ENCODE assay signal across 8 mouse cellular contexts in the genomic region with DNA sequence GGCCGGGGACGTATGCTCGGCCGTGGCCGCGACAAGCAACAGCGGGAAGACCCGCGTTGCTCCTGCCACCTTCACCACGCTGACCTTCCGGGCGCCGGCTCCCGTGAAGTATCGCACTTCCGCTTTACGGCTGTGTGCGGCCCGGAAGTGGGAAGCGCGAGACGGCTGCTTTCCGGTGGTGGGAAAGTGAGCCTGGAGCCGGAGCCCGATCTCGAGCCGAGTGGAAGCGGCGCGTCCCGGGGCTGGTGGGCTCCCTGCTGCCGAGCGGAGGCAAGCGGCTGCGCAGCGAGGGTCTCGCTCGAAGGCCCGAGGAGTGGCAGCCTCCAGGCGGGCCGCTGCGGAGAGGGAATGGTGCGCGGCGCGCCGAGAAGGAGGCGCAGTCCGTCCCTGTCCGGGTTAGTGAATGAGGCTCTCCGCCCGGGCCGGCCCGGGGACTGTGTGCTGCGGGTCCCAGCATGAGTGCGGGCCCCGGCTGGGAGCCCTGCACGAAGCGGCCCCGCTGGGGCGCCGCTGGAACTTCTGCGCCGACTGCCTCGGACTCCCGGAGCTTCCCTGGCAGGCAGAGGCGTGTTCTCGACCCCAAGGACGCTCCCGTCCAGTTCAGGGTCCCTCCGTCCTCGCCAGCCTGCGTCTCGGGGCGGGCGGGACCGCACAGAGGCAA. TPM values are rescaled to one million over a fixed set of nuclear protein-coding genes. Genes with fewer than 3 reads are reported as not detected.
DNase-seq lines count a peak whose midpoint lies in the region; ATAC-seq and TF ChIP-seq lines count a peak whose summit lies in the region.

A gene (minus strand): TSS at position 108 of the 661 bp plus-strand sequence.
A gene (plus strand): TSS at position 159 of the 661 bp plus-strand sequence.

- peak; percentile 88 for DNase-seq in 416B (ENCODE audit: low read depth)
- DNase-seq in heart, embryonic 10.5 days (ENCODE audit: low spot score) = peak; percentile 96
- peak; percentile 89 for DNase-seq in liver
- DNase-seq in spleen, postnatal 4 days (ENCODE audit: low spot score in 2 of 2) = peak; percentile 84 to 92

- no peaks in the 10 kb centered on the region for H3K9me3 ChIP-seq in embryonic facial prominence, embryonic 15.5 days (replicated peaks)
- H3K9me3 ChIP-seq in heart, embryonic 10.5 days = no peaks in the 10 kb centered on the region
- no peaks in the 10 kb centered on the region for H3K9me3 ChIP-seq in kidney, embryonic 15.5 days (replicated peaks)

- peak within 1 kb of the TSS; percentile 92 for H3K4me3 ChIP-seq in bone marrow, adult 2 months (replicated peaks; ENCODE audit: control insufficient read depth, low read depth, low read length)
- H3K4me3 ChIP-seq in embryonic facial prominence, embryonic 15.5 days (replicated peaks) = peak within 1 kb of the TSS; percentile 98
- H3K4me3 ChIP-seq in heart, embryonic 10.5 days = peak within 1 kb of the TSS; percentile 87
- H3K4me3 ChIP-seq in kidney, embryonic 15.5 days (replicated peaks) = peak within 1 kb of the TSS; percentile 99

- H3K4me2 ChIP-seq in embryonic facial prominence, embryonic 15.5 days (replicated peaks) = peak within 1 kb of the TSS; percentile 78
- H3K4me2 ChIP-seq in kidney, embryonic 15.5 days = peak within 1 kb of the TSS; percentile 84

- peaks cover 1% of the 10 kb centered on the region; the same call in 1 of the 2 replicates for H3K4me1 ChIP-seq in bone marrow, adult 2 months (ENCODE audit: control insufficient read depth, insufficient read depth, low read length)
- peaks cover 21% of the 10 kb centered on the region for H3K4me1 ChIP-seq in embryonic facial prominence, embryonic 15.5 days
- peaks cover 19% of the 10 kb centered on the region for H3K4me1 ChIP-seq in heart, embryonic 10.5 days
- H3K4me1 ChIP-seq in kidney, embryonic 15.5 days = peaks cover 28% of the 10 kb centered on the region

- H3K9ac ChIP-seq in embryonic facial prominence, embryonic 15.5 days = peak within 1 kb of the TSS; percentile 85
- H3K9ac ChIP-seq in kidney, embryonic 15.5 days = peak within 1 kb of the TSS; percentile 98

- H3K36me3 ChIP-seq in embryonic facial prominence, embryonic 15.5 days = peaks cover 17% of the 10 kb centered on the region
- peaks cover 30% of the 10 kb centered on the region for H3K36me3 ChIP-seq in heart, embryonic 10.5 days
- H3K36me3 ChIP-seq in kidney, embryonic 15.5 days = peaks cover 30% of the 10 kb centered on the region

- peak within 1 kb of the TSS; percentile 89 for H3K27ac ChIP-seq in bone marrow, adult 2 months (ENCODE audit: control insufficient read depth, insufficient read depth, low read depth, low read length, poor library complexity)
- peak within 1 kb of the TSS; percentile 82 for H3K27ac ChIP-seq in embryonic facial prominence, embryonic 15.5 days (replicated peaks)
- peak within 1 kb of the TSS; percentile 92 for H3K27ac ChIP-seq in heart, embryonic 10.5 days
- peak within 1 kb of the TSS; percentile 82 for H3K27ac ChIP-seq in kidney, embryonic 15.5 days

- WGBS in bone marrow, adult 2 months = under 1% methylated on average over 77 of the region's 77 CpGs
- under 1% methylated on average over 76 of the region's 77 CpGs for WGBS in embryonic facial prominence, embryonic 15.5 days
- WGBS in heart, embryonic 10.5 days = under 1% methylated on average over 77 of the region's 77 CpGs
- under 1% methylated on average over 76 of the region's 77 CpGs for WGBS in kidney, embryonic 15.5 days

- H3K27me3 ChIP-seq in embryonic facial prominence, embryonic 15.5 days = no peaks in the 10 kb centered on the region
- H3K27me3 ChIP-seq in heart, embryonic 10.5 days (ENCODE audit: insufficient read depth, poor library complexity, severe bottlenecking) = no peaks in the 10 kb centered on the region
- no peaks in the 10 kb centered on the region for H3K27me3 ChIP-seq in kidney, embryonic 15.5 days

- TF ChIP-seq POLR2A in bone marrow, adult 2 months (IDR thresholded peaks at IDR 0.05; ENCODE audit: borderline replicate concordance, control insufficient read depth, low read depth, low read length) = peak; percentile 67; the same call in 1 of the 2 replicates

- TF ChIP-seq CTCF in bone marrow, adult 2 months (IDR thresholded peaks at IDR 0.05; ENCODE audit: control insufficient read depth, insufficient read depth, low read length) = no peak

- ATAC-seq in embryonic facial prominence, embryonic 15.5 days (ENCODE audit: insufficient number of reproducible peaks, low FRiP score, low TSS enrichment, low read depth) = peak; percentile 92
- peak; percentile 96 for ATAC-seq in kidney, embryonic 15.5 days (replicated peaks; ENCODE audit: low FRiP score)
- peak; percentile 97 for ATAC-seq in monocyte, adult 5-6 weeks (replicated peaks; ENCODE audit: insufficient number of reproducible peaks, low FRiP score, low TSS enrichment, poor library complexity, severe bottlenecking)

RNA-seq across cellular contexts. Expression of the first gene that starts in this region (rescaled TPM):
- polyA plus RNA-seq in bone marrow, adult 2 months (2011; ENCODE audit: insufficient read depth, insufficient read length, low replicate concordance, missing spikeins) = 13.1 and 14.7 TPM in 2 replicates
- polyA plus RNA-seq in embryonic facial prominence, embryonic 15.5 days (2015; fragmentation: Nextera tagmentation; extraction: Ambion mirVana) = 247 and 253 TPM in 2 replicates
- 370 and 414 TPM in 2 replicates for polyA plus RNA-seq in heart, embryonic 10.5 days (2016; fragmentation: Nextera tagmentation; extraction: Ambion mirVana)
- 300 and 306 TPM in 2 replicates for polyA plus RNA-seq in kidney, embryonic 15.5 days (2015; fragmentation: Nextera tagmentation; extraction: Ambion mirVana)
- 48.4 to 102 TPM (median 64.0 TPM) in 3 replicates for total RNA-seq in monocyte, adult 5-6 weeks (2017)

RNA-seq across cellular contexts. Expression of the second gene that starts in this region (rescaled TPM):
- 16.8 and 20.8 TPM in 2 replicates for polyA plus RNA-seq in bone marrow, adult 2 months (2011; ENCODE audit: insufficient read depth, insufficient read length, low replicate concordance, missing spikeins)
- polyA plus RNA-seq in embryonic facial prominence, embryonic 15.5 days (2015; fragmentation: Nextera tagmentation; extraction: Ambion mirVana) = 39.2 and 40.5 TPM in 2 replicates
- polyA plus RNA-seq in heart, embryonic 10.5 days (2016; fragmentation: Nextera tagmentation; extraction: Ambion mirVana) = 32.7 and 35.3 TPM in 2 replicates
- 46.2 and 48.1 TPM in 2 replicates for polyA plus RNA-seq in kidney, embryonic 15.5 days (2015; fragmentation: Nextera tagmentation; extraction: Ambion mirVana)
- 89.5 to 191 TPM (median 132 TPM) in 3 replicates for total RNA-seq in monocyte, adult 5-6 weeks (2017)

Comparison
In these comparisons a context has a peak if more than half of its experiments do, and no peak if none do; other contexts are left out.
1. Peak in every context shown above with its lines: DNase-seq, ATAC-seq, H3K4me3 ChIP-seq and H3K27ac ChIP-seq.
2. RNA of the first gene that starts in this region (polyA plus RNA-seq): 370 to 414 TPM in heart, embryonic 10.5 days, 300 to 306 TPM in kidney, embryonic 15.5 days and 247 to 253 TPM in embryonic facial prominence, embryonic 15.5 days; 13.1 to 14.7 TPM in bone marrow, adult 2 months; every median in the first group is over 10 times any median in the second.